Mouse (Mus musculus): Measurements from ENCODE around the gene Prex1. TPM values are rescaled to one million over a fixed set of nuclear protein-coding genes. Genes with fewer than 3 reads are reported as not detected.

The Prex1 gene
- polyA plus RNA-seq, 1 experiment from 2014 or later = 16.1 TPM

- no peaks in the 10 kb centered on the region for H3K9me3 ChIP-seq (replicated peaks; ENCODE audit: control insufficient read depth, low read length)
- H3K4me3 ChIP-seq (ENCODE audit: low read depth, low read length) = no peak overlapping the region
- WGBS (ENCODE audit: insufficient replicate concordance) = 71% methylated on average over 12 of the region's 12 CpGs
- H3K27ac ChIP-seq (ENCODE audit: low read length) = no peak overlapping the region
- H3K4me2 ChIP-seq (ENCODE audit: low read depth, low read length) = no peak overlapping the region
- H3K27me3 ChIP-seq (ENCODE audit: control insufficient read depth, insufficient read depth, low read depth, low read length) = no peaks in the 10 kb centered on the region
- ATAC-seq (ENCODE audit: low read depth) = no peak
- no peak overlapping the region for H3K9ac ChIP-seq (ENCODE audit: low read depth, low read length)
- H3K4me1 ChIP-seq (ENCODE audit: control insufficient read depth, low read depth, low read length) = peaks cover 18% of the 10 kb centered on the region
- peaks cover 3% of the 10 kb centered on the region; the same call in 1 of the 2 replicates for H3K36me3 ChIP-seq (ENCODE audit: control insufficient read depth, insufficient read depth)
These were observed 39.7 kb downstream of the Prex1 start for GRCm38 (mm10) chr2:166673951-166674350.

GRCm38 (mm10) chr2:166672171-166672965 lies 41.3 kb downstream of the Prex1 start:
- Histone ChIP-seq H3K4me1 (ENCODE audit: control insufficient read depth, low read depth, low read length) (peaks cover 18% of the 10 kb centered on the region), H3K4me3 (ENCODE audit: low read depth, low read length) (no peak overlapping the region), H3K27me3 (ENCODE audit: control insufficient read depth, insufficient read depth, low read depth, low read length) (no peaks in the 10 kb centered on the region), H3K4me2 (ENCODE audit: low read depth, low read length) (no peak overlapping the region), H3K27ac (ENCODE audit: low read length) (no peak overlapping the region), H3K9me3 (replicated peaks; ENCODE audit: control insufficient read depth, low read length) (no peaks in the 10 kb centered on the region), H3K36me3 (ENCODE audit: control insufficient read depth, insufficient read depth) (peaks cover 3% of the 10 kb centered on the region; the same call in 1 of the 2 replicates), H3K9ac (ENCODE audit: low read depth, low read length) (no peak overlapping the region)
- WGBS (ENCODE audit: insufficient replicate concordance) = 63% methylated on average over 14 of the region's 14 CpGs
- ATAC-seq (ENCODE audit: low read depth) = no peak

GRCm38 (mm10) chr2:166671614-166672013 lies 42.0 kb downstream of the Prex1 start:
- H3K27ac ChIP-seq (ENCODE audit: low read length) = no peak overlapping the region
- H3K9ac ChIP-seq (ENCODE audit: low read depth, low read length) = no peak overlapping the region
- WGBS (ENCODE audit: insufficient replicate concordance) = 67% methylated on average over 14 of the region's 14 CpGs
- H3K4me3 ChIP-seq (ENCODE audit: low read depth, low read length) = no peak overlapping the region
- no peaks in the 10 kb centered on the region for H3K9me3 ChIP-seq (replicated peaks; ENCODE audit: control insufficient read depth, low read length)
- no peak for ATAC-seq (ENCODE audit: low read depth)
- H3K4me2 ChIP-seq (ENCODE audit: low read depth, low read length) = no peak overlapping the region
- H3K4me1 ChIP-seq (ENCODE audit: control insufficient read depth, low read depth, low read length) = peaks cover 20% of the 10 kb centered on the region
- H3K36me3 ChIP-seq (ENCODE audit: control insufficient read depth, insufficient read depth) = peaks cover 3% of the 10 kb centered on the region; the same call in 1 of the 2 replicates
- no peaks in the 10 kb centered on the region for H3K27me3 ChIP-seq (ENCODE audit: control insufficient read depth, insufficient read depth, low read depth, low read length)

GRCm38 (mm10) chr2:166671019-166671418 lies 42.6 kb downstream of the Prex1 start:
- no peaks in the 10 kb centered on the region for H3K27me3 ChIP-seq (ENCODE audit: control insufficient read depth, insufficient read depth, low read depth, low read length)
- H3K4me1 ChIP-seq (ENCODE audit: control insufficient read depth, low read depth, low read length) = peaks cover 25% of the 10 kb centered on the region
- H3K9ac ChIP-seq (ENCODE audit: low read depth, low read length) = no peak overlapping the region
- H3K36me3 ChIP-seq (ENCODE audit: control insufficient read depth, insufficient read depth) = peaks cover 3% of the 10 kb centered on the region; the same call in 1 of the 2 replicates
- no peak overlapping the region for H3K4me2 ChIP-seq (ENCODE audit: low read depth, low read length)
- no peak overlapping the region for H3K4me3 ChIP-seq (ENCODE audit: low read depth, low read length)
- no peak for ATAC-seq (ENCODE audit: low read depth)
- 32% methylated on average over 8 of the region's 8 CpGs for WGBS (ENCODE audit: insufficient replicate concordance)
- no peak overlapping the region for H3K27ac ChIP-seq (ENCODE audit: low read length)
- H3K9me3 ChIP-seq (replicated peaks; ENCODE audit: control insufficient read depth, low read length) = no peaks in the 10 kb centered on the region

GRCm38 (mm10) chr2:166669922-166670321 lies 43.7 kb downstream of the Prex1 start:
- no peak for ATAC-seq (ENCODE audit: low read depth)
- WGBS (ENCODE audit: insufficient replicate concordance) = 75% methylated on average over 9 of the region's 9 CpGs
- no peaks in the 10 kb centered on the region for H3K9me3 ChIP-seq (replicated peaks; ENCODE audit: control insufficient read depth, low read length)
- peaks cover 32% of the 10 kb centered on the region for H3K4me1 ChIP-seq (ENCODE audit: control insufficient read depth, low read depth, low read length)
- peaks cover 3% of the 10 kb centered on the region; the same call in 1 of the 2 replicates for H3K36me3 ChIP-seq (ENCODE audit: control insufficient read depth, insufficient read depth)
- no peak overlapping the region for H3K9ac ChIP-seq (ENCODE audit: low read depth, low read length)
- no peak overlapping the region for H3K4me3 ChIP-seq (ENCODE audit: low read depth, low read length)
- H3K27me3 ChIP-seq (ENCODE audit: control insufficient read depth, insufficient read depth, low read depth, low read length) = no peaks in the 10 kb centered on the region
- no peak overlapping the region for H3K27ac ChIP-seq (ENCODE audit: low read length)
- H3K4me2 ChIP-seq (ENCODE audit: low read depth, low read length) = no peak overlapping the region

GRCm38 (mm10) chr2:166667790-166668695 lies 45.6 kb downstream of the Prex1 start:
- 67% methylated on average over 22 of the region's 22 CpGs for WGBS (ENCODE audit: insufficient replicate concordance)
- Histone ChIP-seq H3K4me3 (ENCODE audit: low read depth, low read length) (no peak overlapping the region), H3K9me3 (replicated peaks; ENCODE audit: control insufficient read depth, low read length) (no peaks in the 10 kb centered on the region), H3K36me3 (ENCODE audit: control insufficient read depth, insufficient read depth) (peaks cover 2% of the 10 kb centered on the region; the same call in 1 of the 2 replicates), H3K4me1 (ENCODE audit: control insufficient read depth, low read depth, low read length) (peaks cover 29% of the 10 kb centered on the region), H3K9ac (ENCODE audit: low read depth, low read length) (no peak overlapping the region), H3K27ac (ENCODE audit: low read length) (no peak overlapping the region), H3K4me2 (ENCODE audit: low read depth, low read length) (no peak overlapping the region), H3K27me3 (ENCODE audit: control insufficient read depth, insufficient read depth, low read depth, low read length) (no peaks in the 10 kb centered on the region)
- ATAC-seq (ENCODE audit: low read depth) = no peak

GRCm38 (mm10) chr2:166666175-166666574 lies 47.5 kb downstream of the Prex1 start:
- ATAC-seq (ENCODE audit: low read depth) = no peak
- H3K27me3 ChIP-seq (ENCODE audit: control insufficient read depth, insufficient read depth, low read depth, low read length) = no peaks in the 10 kb centered on the region
- H3K9ac ChIP-seq (ENCODE audit: low read depth, low read length) = no peak overlapping the region
- H3K4me3 ChIP-seq (ENCODE audit: low read depth, low read length) = no peak overlapping the region
- peak overlapping the region; percentile 14; the same call in 1 of the 2 replicates for H3K4me2 ChIP-seq (ENCODE audit: low read depth, low read length)
- H3K36me3 ChIP-seq (ENCODE audit: control insufficient read depth, insufficient read depth) = no peaks in the 10 kb centered on the region
- no peaks in the 10 kb centered on the region for H3K9me3 ChIP-seq (replicated peaks; ENCODE audit: control insufficient read depth, low read length)
- 52% methylated on average over 13 of the region's 13 CpGs for WGBS (ENCODE audit: insufficient replicate concordance)
- peaks cover 25% of the 10 kb centered on the region for H3K4me1 ChIP-seq (ENCODE audit: control insufficient read depth, low read depth, low read length)
- no peak overlapping the region for H3K27ac ChIP-seq (ENCODE audit: low read length)

GRCm38 (mm10) chr2:166665244-166665922 lies 48.2 kb downstream of the Prex1 start:
- H3K9ac ChIP-seq (ENCODE audit: low read depth, low read length) = no peak overlapping the region
- WGBS (ENCODE audit: insufficient replicate concordance) = 48% methylated on average over 6 of the region's 6 CpGs
- no peak overlapping the region; the same call in 1 of the 2 replicates for H3K27ac ChIP-seq (ENCODE audit: low read length)
- peaks cover 22% of the 10 kb centered on the region for H3K4me1 ChIP-seq (ENCODE audit: control insufficient read depth, low read depth, low read length)
- ATAC-seq (ENCODE audit: low read depth) = peak; percentile 85
- no peak overlapping the region for H3K4me3 ChIP-seq (ENCODE audit: low read depth, low read length)
- no peaks in the 10 kb centered on the region for H3K9me3 ChIP-seq (replicated peaks; ENCODE audit: control insufficient read depth, low read length)
- H3K36me3 ChIP-seq (ENCODE audit: control insufficient read depth, insufficient read depth) = no peaks in the 10 kb centered on the region
- peak overlapping the region; percentile 14; the same call in 1 of the 2 replicates for H3K4me2 ChIP-seq (ENCODE audit: low read depth, low read length)
- no peaks in the 10 kb centered on the region for H3K27me3 ChIP-seq (ENCODE audit: control insufficient read depth, insufficient read depth, low read depth, low read length)

Measured in liver, embryonic 16.5 days (tissue).